Mouse (Mus musculus) urinary bladder, postnatal 36 days (tissue): ENCODE measurements around the gene C5ar2.
A peak's percentile ranks its signal among the peaks of the same experiment; 100 is the strongest.
"Not testable (repeated sequence)": the region's sequence is repeated elsewhere in the genome, so short reads cannot be mapped to it uniquely, and the experiment has no call there.

ENCODE experiments used
- DNase-seq, 2 experiments: peaks; one replicate each; pipeline ENCODE4 v3.0.0; 2022; ENCODE audit warnings: low spot score in 2 of 2, mixed read lengths in 1 of 2

The C5ar2 gene

GRCm38 (mm10) chr7:16257830-16258229 lies 13.9 kb upstream of the C5ar2 start:
- no peak for DNase-seq

GRCm38 (mm10) chr7:16255963-16256362 lies 12.0 kb upstream of the C5ar2 start:
- DNase-seq: not testable (repeated sequence)

GRCm38 (mm10) chr7:16254195-16254594 lies 10.2 kb upstream of the C5ar2 start:
- no peak for DNase-seq

- no peak for DNase-seq
These were observed 6.7 kb upstream of the C5ar2 start for GRCm38 (mm10) chr7:16250687-16251086.

- no peak for DNase-seq
These were observed 2.0 kb upstream of the C5ar2 start for GRCm38 (mm10) chr7:16245958-16246357.

GRCm38 (mm10) chr7:16242198-16242597 lies 1.8 kb downstream of the C5ar2 start:
- no peak for DNase-seq

- no peak for DNase-seq
These were observed 2.2 kb downstream of the C5ar2 start for GRCm38 (mm10) chr7:16241787-16242186.

- no peak for DNase-seq
These were observed 3.0 kb downstream of the C5ar2 start for GRCm38 (mm10) chr7:16240978-16241303.

- DNase-seq: no peak
These were observed 3.5 kb downstream of the C5ar2 start for GRCm38 (mm10) chr7:16240281-16240977.

GRCm38 (mm10) chr7:16239554-16239997 lies 4.4 kb downstream of the C5ar2 start:
- no peak for DNase-seq

- no peak for DNase-seq
These were observed 14.1 kb downstream of the C5ar2 start for GRCm38 (mm10) chr7:16229869-16230268.

GRCm38 (mm10) chr7:16221582-16222272 lies 22.2 kb downstream of the C5ar2 start, which contains the start of gene Dhx34:
Gene Dhx34 (minus strand): TSS chr7:16222037.
- peak; percentile 93 to 95 for DNase-seq

GRCm38 (mm10) chr7:16213986-16214385 lies 30.0 kb downstream of the C5ar2 start:
- DNase-seq: no peak

GRCm38 (mm10) chr7:16213196-16213595 lies 30.8 kb downstream of the C5ar2 start:
- DNase-seq: no peak

GRCm38 (mm10) chr7:16210862-16211365 lies 33.0 kb downstream of the C5ar2 start:
- DNase-seq: peak in 1 of 2 experiments; percentile 19

- DNase-seq: no peak
These were observed 34.9 kb downstream of the C5ar2 start for GRCm38 (mm10) chr7:16208781-16209665.

GRCm38 (mm10) chr7:16207496-16207895 lies 36.5 kb downstream of the C5ar2 start:
- DNase-seq: peak; percentile 45 to 51

- no peak for DNase-seq
These were observed 36.9 kb downstream of the C5ar2 start for GRCm38 (mm10) chr7:16207076-16207475.

- DNase-seq: no peak
These were observed 39.2 kb downstream of the C5ar2 start for GRCm38 (mm10) chr7:16204791-16205190.

- DNase-seq: no peak
These were observed 40.5 kb downstream of the C5ar2 start for GRCm38 (mm10) chr7:16203505-16203903.

- no peak for DNase-seq
These were observed 41.0 kb downstream of the C5ar2 start for GRCm38 (mm10) chr7:16202756-16203504.
